Mouse (Mus musculus): ENCODE results near the gene Dtx3l.

DNA sequence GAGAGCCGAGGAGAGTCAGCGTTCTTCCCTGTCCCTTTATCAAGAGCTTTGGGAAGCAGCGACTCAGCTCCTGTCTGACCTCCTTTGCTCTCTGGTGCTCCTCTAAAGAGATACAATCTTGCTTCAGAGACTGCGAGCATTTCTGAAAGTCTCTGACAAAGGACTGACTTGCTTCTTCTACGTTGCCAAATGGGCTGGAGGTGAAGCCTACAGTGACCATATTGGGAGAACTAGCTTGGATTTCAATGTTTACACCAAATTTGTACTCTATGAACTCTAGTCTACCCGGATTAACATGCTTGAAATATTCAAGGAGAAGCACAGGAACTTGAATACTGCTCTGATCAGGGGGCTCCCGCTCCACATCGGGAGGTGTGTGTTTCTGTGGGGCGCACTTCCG, 5.8 kb downstream of the Dtx3l start:
- TF ChIP-seq TAL1 (IDR thresholded peaks at IDR 0.05; ENCODE audit: low read length) (no peak), GATA1 (IDR thresholded peaks at IDR 0.05; ENCODE audit: low read length) (no peak)
